Mouse (Mus musculus): ENCODE data around the gene Zfp983. TPM values are rescaled to one million over a fixed set of nuclear protein-coding genes. Genes with fewer than 3 reads are reported as not detected.
"Not testable (repeated sequence)": the region's sequence is repeated elsewhere in the genome, so short reads cannot be mapped to it uniquely, and the experiment has no call there.

Gene Zfp983
- total RNA-seq (2021), result 1 to 10 TPM; 8.4 to 9.2 TPM

GRCm38 (mm10) chr17:21650364-21650907, at the start of gene Zfp983:
Gene Zfp983 (plus strand): TSS chr17:21650624.
- DNase-seq, result peak; percentile 67 to 71

GRCm38 (mm10) chr17:21616356-21616755, 34.1 kb upstream of the Zfp983 start:
- no peak for DNase-seq

GRCm38 (mm10) chr17:21617352-21617751, 33.1 kb upstream of the Zfp983 start:
- DNase-seq, result no peak

- DNase-seq, result no peak
These were observed 26.8 kb upstream of the Zfp983 start for GRCm38 (mm10) chr17:21623647-21624046.

- not testable (repeated sequence) for DNase-seq
These were observed 14.7 kb upstream of the Zfp983 start for GRCm38 (mm10) chr17:21635758-21636157.

- no peak for DNase-seq
These were observed 1.6 kb upstream of the Zfp983 start for GRCm38 (mm10) chr17:21648791-21649190.

- no peak for DNase-seq
These were observed 488 bp upstream of the Zfp983 start for GRCm38 (mm10) chr17:21649936-21650335.

- not testable (repeated sequence) for DNase-seq
These were observed 28.4 kb downstream of the Zfp983 start for GRCm38 (mm10) chr17:21678826-21679225.

- peak; percentile 78 to 80 for DNase-seq
These were observed 29.0 kb downstream of the Zfp983 start for GRCm38 (mm10) chr17:21679273-21680018.

GRCm38 (mm10) chr17:21680019-21680376, 29.6 kb downstream of the Zfp983 start:
- not testable (repeated sequence) for DNase-seq

GRCm38 (mm10) chr17:21691560-21691959, 41.1 kb downstream of the Zfp983 start, which contains the start of gene Gm10226:
Gene Gm10226 (plus strand): TSS chr17:21691860.
- no peak for DNase-seq

- DNase-seq, result no peak
These were observed 42.9 kb downstream of the Zfp983 start for GRCm38 (mm10) chr17:21693342-21693741.

- no peak for DNase-seq
These were observed 45.6 kb downstream of the Zfp983 start for GRCm38 (mm10) chr17:21696073-21696472.

- no peak for DNase-seq
These were observed 52.1 kb downstream of the Zfp983 start for GRCm38 (mm10) chr17:21702281-21703240.

GRCm38 (mm10) chr17:21703414-21703813, 53.0 kb downstream of the Zfp983 start:
- DNase-seq, result no peak

- peak; percentile 73 to 78 for DNase-seq
These were observed 57.0 kb downstream of the Zfp983 start, which contains the start of gene Zfp760 for GRCm38 (mm10) chr17:21707343-21707996. Gene Zfp760 (plus strand): TSS chr17:21707741.

GRCm38 (mm10) chr17:21708401-21708800, 58.0 kb downstream of the Zfp983 start:
- no peak for DNase-seq

Other genes with a start within 250 kb of the Zfp983 start
- 1 to 10 TPM in 1 of 2 experiments, under 1 TPM in 1; 0.86 to 1.2 TPM for gene Zfp54, start 227.4 kb upstream of the Zfp983 start, total RNA-seq (2021)
- 1 to 10 TPM; 3.4 to 4.2 TPM for gene Zfp51, start 200.2 kb upstream of the Zfp983 start, total RNA-seq (2021)
- 1 to 10 TPM; 4.3 to 4.7 TPM for gene Zfp53, start 161.6 kb upstream of the Zfp983 start, total RNA-seq (2021)
- gene Zfp52, start 115.1 kb upstream of the Zfp983 start, total RNA-seq (2021), result 1 to 10 TPM; 7.5 to 8.9 TPM
- 10 to 100 TPM; 11.8 to 12.7 TPM for gene Zfp948, start 83.6 kb upstream of the Zfp983 start, total RNA-seq (2021)
- 1 to 10 TPM; 4.5 to 6.4 TPM for gene Gm10226, start 41.2 kb downstream of the Zfp983 start, total RNA-seq (2021)
- gene Zfp760, start 57.1 kb downstream of the Zfp983 start, total RNA-seq (2021), result 10 to 100 TPM in 1 of 2 experiments, 1 to 10 TPM in 1; 8.2 to 10.0 TPM
- 1 to 10 TPM; 3.9 to 4.6 TPM for gene Zfp229, start 80.2 kb downstream of the Zfp983 start, total RNA-seq (2021)
- under 1 TPM; 0.45 to 0.46 TPM for gene Zfp820, start 195.1 kb downstream of the Zfp983 start, total RNA-seq (2021)

Data from layer of hippocampus, postnatal 36 days (tissue).